Mouse (Mus musculus) thymus, postnatal 0 days (tissue): ENCODE results near the gene Il18r1. TPM values are rescaled to one million over a fixed set of nuclear protein-coding genes. Genes with fewer than 3 reads are reported as not detected.

Source experiments
- DNase-seq: peaks from one replicate; pipeline ENCODE4 v3.0.0-alpha.2; 2015; ENCODE audit warnings: low spot score
- polyA plus RNA-seq: library from polyadenylated mRNA; unstranded; fragments of >200 nt; fragmentation: Nextera tagmentation; extraction: Ambion mirVana; gene quantifications from 2 replicates; pipeline ENCODE4 v1.2.1, GENCODE M21; 2015

Gene Il18r1
- polyA plus RNA-seq, 1 experiment from 2014 or later, result 3.9 TPM

- DNase-seq, result no peak
These were observed 29.2 kb downstream of the Il18r1 start for GRCm38 (mm10) chr1:40494594-40494993.

- DNase-seq, result no peak
These were observed 34.4 kb downstream of the Il18r1 start for GRCm38 (mm10) chr1:40499708-40500107.

- DNase-seq, result no peak
These were observed 35.8 kb downstream of the Il18r1 start for GRCm38 (mm10) chr1:40501126-40501525.

GRCm38 (mm10) chr1:40501546-40502398 lies 36.4 kb downstream of the Il18r1 start:
- no peak for DNase-seq

GRCm38 (mm10) chr1:40504548-40504947 lies 39.2 kb downstream of the Il18r1 start:
- DNase-seq, result no peak

- DNase-seq, result peak; percentile 38
These were observed 49.7 kb downstream of the Il18r1 start, which contains the start of gene Il18rap for GRCm38 (mm10) chr1:40514851-40515585. Il18rap (plus strand) TSS chr1:40515362.

GRCm38 (mm10) chr1:40516364-40516763 lies 51.0 kb downstream of the Il18r1 start:
- no peak for DNase-seq

- no peak for DNase-seq
These were observed 57.6 kb downstream of the Il18r1 start for GRCm38 (mm10) chr1:40522918-40523317.

- no peak for DNase-seq
These were observed 58.8 kb downstream of the Il18r1 start for GRCm38 (mm10) chr1:40523971-40524722.

GRCm38 (mm10) chr1:40529287-40529686 lies 63.9 kb downstream of the Il18r1 start:
- DNase-seq, result no peak

- no peak for DNase-seq
These were observed 72.2 kb downstream of the Il18r1 start for GRCm38 (mm10) chr1:40537577-40537976.

GRCm38 (mm10) chr1:40544650-40545049 lies 79.3 kb downstream of the Il18r1 start:
- DNase-seq, result peak; percentile 71

GRCm38 (mm10) chr1:40546645-40547044 lies 81.3 kb downstream of the Il18r1 start:
- DNase-seq, result no peak

GRCm38 (mm10) chr1:40547064-40547572 lies 81.8 kb downstream of the Il18r1 start:
- no peak for DNase-seq

- DNase-seq, result no peak
These were observed 82.4 kb downstream of the Il18r1 start for GRCm38 (mm10) chr1:40547762-40548161.

Other genes starting within 250 kb of the Il18r1 start
- gene Il1r1, start 240.5 kb upstream of the Il18r1 start, polyA plus RNA-seq, result 6.5 and 7.5 TPM in 2 replicates
- gene Il1rl2, start 140.9 kb upstream of the Il18r1 start, polyA plus RNA-seq, result 5.9 and 7.3 TPM in 2 replicates
- 0.38 and 0.41 TPM in 2 replicates for gene Il1rl1, start 36.0 kb upstream of the Il18r1 start, polyA plus RNA-seq
- 1.3 and 1.5 TPM in 2 replicates for gene Il18rap, start 49.8 kb downstream of the Il18r1 start, polyA plus RNA-seq
- 0.17 and 0.25 TPM in 2 replicates for gene Slc9a4, start 114.5 kb downstream of the Il18r1 start, polyA plus RNA-seq
- gene Slc9a2, start 215.0 kb downstream of the Il18r1 start, polyA plus RNA-seq, result 1.8 and 2.0 TPM in 2 replicates